Mouse (Mus musculus): Measurements from ENCODE around the gene Mrpl3. TPM values are rescaled to one million over a fixed set of nuclear protein-coding genes. Genes with fewer than 3 reads are reported as not detected.
A peak's percentile ranks its signal among the peaks of the same experiment; 100 is the strongest.
"Not testable (repeated sequence)": the region's sequence is repeated elsewhere in the genome, so short reads cannot be mapped to it uniquely, and the experiment has no call there.

Gene Mrpl3
- total RNA-seq (2021) = 10 to 100 TPM; 69.0 to 78.2 TPM
- long read RNA-seq, transcript Mrpl3-201 (10 exons, 3,972 nt) = major isoform, 39 of 46 reads
- long read RNA-seq, partial matches to known transcripts = 2 of 46 reads
- long read RNA-seq, other reads (novel, unspliced or antisense) = 1 of 46 reads

- peak; percentile 93 to 94 for DNase-seq (ENCODE audit: low spot score in 2 of 2)
Measured at GRCm38 (mm10) chr9:105053147-105053557, at the start of gene Mrpl3. TSS of gene Mrpl3 (plus strand) at chr9:105053239.

DNA sequence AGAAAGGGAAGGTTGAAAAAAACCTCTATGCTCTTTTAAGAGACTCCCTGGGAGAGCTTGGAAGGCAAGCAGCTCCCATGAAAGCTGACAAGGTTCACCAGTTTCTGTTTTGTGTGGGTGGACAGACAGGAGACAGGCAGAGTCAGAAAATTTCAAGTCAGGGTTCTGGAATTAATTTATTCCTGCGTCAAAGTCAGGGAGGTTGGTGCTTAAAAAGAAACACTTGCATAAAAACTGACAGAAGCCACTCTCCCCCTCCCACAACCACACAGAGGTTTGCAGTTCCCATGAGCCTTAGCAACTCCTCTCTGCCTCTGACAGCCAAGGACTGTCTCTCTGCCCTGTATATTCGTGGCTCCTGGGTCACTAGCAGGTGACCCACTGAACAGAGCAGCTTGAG is 42.3 kb upstream of the Mrpl3 start:
- DNase-seq (ENCODE audit: low spot score in 2 of 2) = no peak

- no peak for DNase-seq (ENCODE audit: low spot score in 2 of 2)
Measured at GRCm38 (mm10) chr9:105018186-105018585, 34.9 kb upstream of the Mrpl3 start.

GRCm38 (mm10) chr9:105028311-105028710 is 24.7 kb upstream of the Mrpl3 start:
- DNase-seq (ENCODE audit: low spot score in 2 of 2) = no peak

- DNase-seq (ENCODE audit: low spot score in 2 of 2) = no peak
Measured at GRCm38 (mm10) chr9:105032572-105032971, 20.5 kb upstream of the Mrpl3 start.

DNA sequence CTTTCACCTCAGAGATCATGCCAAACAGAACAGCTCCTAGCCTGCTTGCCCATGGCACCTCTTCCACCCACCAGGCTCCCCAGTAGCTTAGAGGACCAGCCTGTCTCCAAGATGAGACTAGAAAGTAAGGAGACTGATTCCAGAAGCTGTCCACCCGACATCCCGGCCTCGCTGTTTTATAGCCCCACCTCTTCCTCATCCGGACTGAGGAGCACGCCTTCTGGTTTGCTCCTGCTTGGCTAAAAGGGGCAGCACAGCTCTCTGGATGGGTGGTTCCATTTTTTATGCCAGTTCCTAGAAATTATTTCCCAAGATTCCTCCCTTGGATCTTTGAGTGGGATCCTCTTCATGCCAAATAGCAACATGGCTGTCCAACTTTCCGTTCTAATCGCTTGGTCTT is 19.4 kb upstream of the Mrpl3 start:
- DNase-seq (ENCODE audit: low spot score in 2 of 2) = no peak

GRCm38 (mm10) chr9:105037847-105038246 is 15.2 kb upstream of the Mrpl3 start:
- DNase-seq (ENCODE audit: low spot score in 2 of 2) = no peak

DNA sequence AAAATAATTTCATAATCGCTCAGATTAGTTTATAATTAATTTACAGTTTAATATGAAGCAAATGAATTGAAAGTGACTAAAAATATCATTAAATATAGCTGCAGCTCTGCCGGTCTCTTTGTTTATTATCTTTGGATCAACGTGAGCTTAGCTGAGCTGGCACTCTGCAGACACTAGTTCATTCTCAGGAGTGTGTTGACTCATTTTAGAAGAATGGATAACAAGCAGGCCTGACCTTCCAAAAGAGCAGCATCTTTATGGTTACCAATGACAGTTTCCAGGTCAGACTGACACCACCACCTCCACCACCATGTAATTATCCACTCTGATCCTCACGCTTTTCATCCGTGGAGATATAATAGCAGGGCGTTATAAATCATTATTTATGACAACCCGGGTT is 7.0 kb upstream of the Mrpl3 start:
- no peak for DNase-seq (ENCODE audit: low spot score in 2 of 2)

DNA sequence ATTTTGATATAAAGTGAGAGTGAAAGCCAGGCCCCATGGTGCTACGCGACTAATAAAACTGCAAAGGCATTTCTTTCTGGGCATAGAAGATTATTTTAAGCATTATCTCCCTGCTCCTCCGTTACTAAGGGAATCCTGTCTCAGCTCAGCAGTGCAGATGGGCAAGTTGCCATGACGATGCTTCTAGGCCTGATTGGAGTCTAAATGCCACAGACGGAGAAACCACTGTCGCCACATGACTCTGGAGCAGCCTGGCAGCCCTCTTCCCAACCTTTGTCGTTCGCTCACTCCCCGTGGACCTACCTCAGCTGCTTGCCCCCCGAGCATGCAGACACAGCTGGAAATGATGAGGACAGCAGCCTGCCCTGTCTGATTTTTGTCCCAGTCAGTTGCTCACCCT is 4.7 kb upstream of the Mrpl3 start:
- DNase-seq (ENCODE audit: low spot score in 2 of 2) = peak; percentile 51 to 61

GRCm38 (mm10) chr9:105049636-105050035 is 3.4 kb upstream of the Mrpl3 start:
- DNase-seq (ENCODE audit: low spot score in 2 of 2) = no peak

DNA sequence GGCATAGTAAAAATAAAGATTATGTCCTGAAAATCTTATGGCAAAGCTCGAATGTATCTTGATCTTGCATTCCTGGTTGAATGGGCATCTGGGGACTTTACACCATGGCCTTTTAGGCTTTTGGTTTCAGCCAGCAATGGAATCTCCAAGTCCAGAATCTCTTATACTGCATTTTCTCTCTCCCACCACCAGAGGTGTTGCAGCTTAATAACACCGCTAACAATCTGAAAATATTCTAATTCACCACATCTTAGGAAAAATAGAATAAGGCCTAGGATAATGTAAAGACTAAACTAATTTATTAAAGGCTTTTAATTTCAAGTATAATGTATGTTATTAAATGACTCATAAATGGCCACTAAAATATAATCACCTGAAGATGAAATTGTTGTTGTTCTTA is 2.8 kb upstream of the Mrpl3 start:
- DNase-seq (ENCODE audit: low spot score in 2 of 2) = no peak

GRCm38 (mm10) chr9:105053812-105054211 is 773 bp downstream of the Mrpl3 start:
- no peak for DNase-seq (ENCODE audit: low spot score in 2 of 2)

- no peak for DNase-seq (ENCODE audit: low spot score in 2 of 2)
Measured at GRCm38 (mm10) chr9:105069106-105069505, 16.1 kb downstream of the Mrpl3 start.

GRCm38 (mm10) chr9:105072991-105073748 is 20.1 kb downstream of the Mrpl3 start:
- DNase-seq (ENCODE audit: low spot score in 2 of 2) = no peak

DNA sequence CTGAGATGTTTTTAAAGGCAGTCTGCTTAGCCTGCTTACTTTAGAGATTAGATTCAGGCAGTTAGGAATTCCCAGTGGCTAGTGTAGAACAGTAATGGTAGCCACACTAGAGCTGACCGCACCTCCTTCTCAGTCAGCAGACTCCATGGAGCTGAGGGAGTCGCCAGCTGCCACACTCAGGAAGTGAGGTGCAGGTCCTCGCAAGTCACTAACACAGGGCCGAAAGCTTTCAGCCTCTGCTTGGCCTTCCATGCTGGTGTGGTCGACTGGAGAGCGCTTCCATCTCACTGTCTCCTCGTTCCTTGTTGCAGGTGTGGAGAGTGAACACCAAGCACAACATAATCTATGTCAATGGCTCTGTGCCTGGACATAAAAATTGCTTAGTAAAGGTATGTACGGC is 21.8 kb downstream of the Mrpl3 start:
- DNase-seq (ENCODE audit: low spot score in 2 of 2) = no peak

DNA sequence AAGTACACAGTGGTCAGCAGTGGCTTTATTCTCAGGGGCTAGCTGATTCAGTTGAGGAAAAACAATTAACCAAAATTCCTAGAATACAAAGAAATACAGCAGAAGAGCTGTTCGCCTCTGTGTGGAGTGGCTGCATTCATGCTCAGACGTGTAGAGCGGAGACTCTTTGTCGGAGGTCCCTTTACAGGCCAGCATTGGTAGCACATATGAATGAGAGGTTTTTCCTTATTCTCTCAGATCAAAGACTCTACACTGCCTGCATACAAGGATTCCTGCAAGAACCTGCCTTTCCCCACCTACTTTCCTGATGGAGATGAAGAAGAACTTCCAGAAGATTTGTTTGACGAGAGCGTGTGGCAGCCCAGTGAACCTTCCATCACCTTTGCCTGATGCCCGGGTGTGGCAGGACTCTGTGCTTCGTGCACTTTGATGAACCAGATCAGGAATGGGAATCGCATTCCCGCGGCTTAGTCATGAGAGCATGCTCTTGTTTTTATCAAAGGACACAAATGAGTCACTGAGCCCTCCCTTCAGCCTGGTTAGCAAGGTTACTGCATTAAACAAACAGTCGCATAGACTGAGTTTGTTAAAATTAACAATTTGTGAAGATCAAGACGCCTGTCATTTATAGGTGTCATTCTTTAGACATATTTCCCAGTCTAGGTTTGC is 23.9 kb downstream of the Mrpl3 start:
- no peak for DNase-seq (ENCODE audit: low spot score in 2 of 2)

DNA sequence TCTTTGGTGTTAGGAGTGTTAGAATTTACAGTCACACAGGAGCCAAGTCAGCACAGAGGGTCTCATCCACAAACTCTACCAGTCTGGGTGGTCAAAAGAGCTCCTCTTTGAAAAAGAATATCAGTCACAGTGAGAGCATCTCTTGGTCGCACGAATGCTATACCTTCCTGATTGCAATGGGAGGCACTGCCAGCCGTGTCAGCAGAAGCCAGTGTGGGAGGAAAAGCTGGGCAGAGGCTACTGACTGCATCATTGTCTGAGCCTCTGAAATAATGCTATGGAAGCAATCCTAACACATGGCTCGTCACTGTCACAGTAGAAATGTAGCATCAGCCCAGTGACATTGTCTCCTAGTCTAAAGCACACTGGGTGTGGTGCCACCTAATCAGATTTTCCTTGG is 25.4 kb downstream of the Mrpl3 start:
- DNase-seq (ENCODE audit: low spot score in 2 of 2) = no peak

DNA sequence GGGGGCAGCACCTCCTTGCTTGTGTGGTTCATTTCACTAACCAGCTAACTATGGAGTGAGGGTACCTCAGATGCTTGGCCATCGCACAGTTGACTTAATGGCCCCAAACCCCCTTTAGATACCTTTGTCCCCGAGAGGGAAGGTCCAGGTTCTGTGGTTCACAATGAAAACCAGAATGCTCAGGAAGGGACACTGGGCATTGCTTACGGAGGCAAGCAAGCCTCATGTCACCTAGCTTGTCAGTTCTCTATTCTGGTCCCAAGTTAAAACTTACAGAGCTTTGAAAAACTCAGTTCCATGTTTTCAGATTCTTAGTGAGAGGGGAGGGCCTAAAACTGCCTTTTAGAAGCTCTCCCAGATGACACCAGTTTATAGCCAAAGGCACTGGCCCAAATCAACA is 27.2 kb downstream of the Mrpl3 start:
- no peak for DNase-seq (ENCODE audit: low spot score in 2 of 2)

GRCm38 (mm10) chr9:105100807-105101570 is 48.0 kb downstream of the Mrpl3 start:
- no peak for DNase-seq (ENCODE audit: low spot score in 2 of 2)

GRCm38 (mm10) chr9:105101911-105102310 is 48.9 kb downstream of the Mrpl3 start:
- DNase-seq (ENCODE audit: low spot score in 2 of 2) = no peak

DNA sequence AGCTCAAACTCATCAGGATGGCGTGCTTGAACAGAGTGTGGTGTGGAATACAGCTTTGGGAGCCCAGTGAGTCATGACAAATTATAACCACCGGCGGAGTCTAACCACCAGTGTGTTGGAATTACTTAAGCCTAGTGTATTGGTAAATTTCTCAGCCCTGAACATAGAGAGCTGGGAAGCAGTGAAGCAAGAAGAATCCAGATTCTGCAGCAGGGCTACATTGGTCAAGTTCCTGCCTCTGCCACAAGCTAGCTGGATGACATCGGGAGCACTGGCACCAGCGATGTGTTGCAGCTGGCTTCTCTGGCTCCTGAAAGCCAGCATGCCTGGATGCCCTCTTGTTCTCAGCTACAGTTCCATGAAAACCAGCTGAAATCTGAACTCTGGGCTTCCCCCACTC is 50.9 kb downstream of the Mrpl3 start:
- DNase-seq (ENCODE audit: low spot score in 2 of 2) = no peak

- DNase-seq (ENCODE audit: low spot score in 2 of 2) = not testable (repeated sequence)
Measured at GRCm38 (mm10) chr9:105125206-105125605, 72.2 kb downstream of the Mrpl3 start.
